Mouse (Mus musculus): ENCODE data around the gene Crxos. TPM values are rescaled to one million over a fixed set of nuclear protein-coding genes. Genes with fewer than 3 reads are reported as not detected.
"Not testable (repeated sequence)": the region's sequence is repeated elsewhere in the genome, so short reads cannot be mapped to it uniquely, and the experiment has no call there.

The Crxos gene
- total RNA-seq (2022), result under 1 TPM in 2 of 4 experiments, not detected in 2; 0.21 to 0.44 TPM

DNA sequence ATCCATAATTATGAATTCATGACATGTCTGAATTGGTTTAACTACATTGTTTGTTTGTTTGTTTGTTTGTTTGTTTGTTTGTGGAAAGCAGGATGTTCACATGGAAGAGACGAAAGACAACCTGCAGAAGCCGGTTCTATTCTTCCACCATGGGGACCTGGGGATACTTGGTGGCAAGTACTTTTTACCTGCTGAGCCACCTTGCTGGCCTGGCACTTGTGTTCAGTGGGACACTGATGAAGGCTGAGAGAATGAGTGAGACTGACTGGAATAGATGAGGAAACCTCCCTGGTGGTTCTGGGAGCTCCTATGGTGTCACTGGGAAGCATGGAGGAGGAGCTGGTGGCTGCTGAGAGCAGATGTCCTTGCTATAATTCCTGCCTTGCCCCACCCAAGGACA is at the start of gene Crxos:
Gene Crxos, plus strand, starts transcription at position 301 of the 400 bp plus-strand sequence.
- DNase-seq (ENCODE audit: low spot score in 2 of 2), result no peak

DNA sequence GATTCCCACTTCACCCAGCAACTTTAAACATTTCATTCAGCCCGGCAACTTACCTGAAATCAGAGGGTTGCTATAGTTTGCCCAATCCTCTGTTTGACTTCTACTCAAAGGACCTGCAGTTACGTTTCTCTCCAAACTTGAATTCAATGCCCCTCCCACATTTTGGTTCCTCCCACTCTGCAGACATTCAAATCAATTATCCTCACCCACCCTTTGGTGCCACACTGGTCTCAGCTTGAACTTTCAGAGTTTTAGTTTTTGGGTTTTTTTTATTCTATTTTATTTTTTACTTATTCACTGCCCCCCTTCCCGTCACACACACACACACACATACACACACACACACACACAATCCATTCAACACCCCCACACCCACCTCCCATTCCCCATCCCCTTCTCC is 42.8 kb upstream of the Crxos start, which contains the start of gene Obox6:
Gene Obox6, minus strand, starts transcription at position 101 of the 400 bp plus-strand sequence.
- no peak for DNase-seq (ENCODE audit: low spot score in 2 of 2)

DNA sequence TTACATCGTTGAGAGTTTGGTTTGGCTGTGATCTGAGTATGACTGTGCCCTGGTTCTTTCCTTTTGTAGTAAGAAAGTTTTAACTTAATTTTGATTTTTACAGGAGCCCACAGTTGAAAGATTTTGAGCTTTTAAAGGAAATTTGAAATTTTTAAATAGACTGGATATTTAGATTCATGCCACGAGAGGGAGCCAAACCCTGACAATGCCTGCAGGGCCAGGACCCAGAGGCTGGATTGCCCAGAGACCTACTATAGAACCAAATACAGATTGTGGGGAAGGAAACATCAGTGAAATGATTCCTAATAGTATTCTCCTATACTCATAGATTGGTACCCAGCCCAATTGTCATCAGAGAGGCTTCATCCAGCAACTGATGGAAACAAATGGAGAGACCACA is 22.8 kb upstream of the Crxos start:
- no peak for DNase-seq (ENCODE audit: low spot score in 2 of 2)

- no peak for DNase-seq (ENCODE audit: low spot score in 2 of 2)
These were observed 18.3 kb upstream of the Crxos start for GRCm38 (mm10) chr7:15864104-15864503.

GRCm38 (mm10) chr7:15879756-15880155 is 2.7 kb upstream of the Crxos start, which contains the start of gene Crx:
Gene Crx (minus strand): TSS chr7:15879968.
- DNase-seq (ENCODE audit: low spot score in 2 of 2), result no peak

DNA sequence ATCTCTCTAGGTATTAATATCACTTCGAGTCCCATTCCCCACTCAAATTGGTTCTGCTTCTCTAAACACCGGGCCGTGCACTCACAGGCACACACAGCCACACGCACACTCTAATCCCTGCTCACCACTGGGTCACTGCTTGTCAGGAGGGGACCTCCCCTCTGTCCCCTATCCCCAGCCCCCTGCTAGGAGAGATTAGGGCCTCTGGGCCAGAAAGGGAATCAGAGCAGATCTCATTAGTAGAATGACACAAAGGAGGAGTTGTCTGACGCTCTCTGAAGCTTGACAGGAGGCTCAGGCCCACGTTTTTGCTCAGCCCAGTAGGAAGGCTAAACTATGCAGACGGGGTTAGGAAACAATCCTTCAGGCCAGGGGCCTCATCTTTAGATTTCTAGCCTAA is 1.0 kb upstream of the Crxos start:
- DNase-seq (ENCODE audit: low spot score in 2 of 2), result no peak

GRCm38 (mm10) chr7:15881831-15882230 is 586 bp upstream of the Crxos start:
- DNase-seq (ENCODE audit: low spot score in 2 of 2), result no peak

DNA sequence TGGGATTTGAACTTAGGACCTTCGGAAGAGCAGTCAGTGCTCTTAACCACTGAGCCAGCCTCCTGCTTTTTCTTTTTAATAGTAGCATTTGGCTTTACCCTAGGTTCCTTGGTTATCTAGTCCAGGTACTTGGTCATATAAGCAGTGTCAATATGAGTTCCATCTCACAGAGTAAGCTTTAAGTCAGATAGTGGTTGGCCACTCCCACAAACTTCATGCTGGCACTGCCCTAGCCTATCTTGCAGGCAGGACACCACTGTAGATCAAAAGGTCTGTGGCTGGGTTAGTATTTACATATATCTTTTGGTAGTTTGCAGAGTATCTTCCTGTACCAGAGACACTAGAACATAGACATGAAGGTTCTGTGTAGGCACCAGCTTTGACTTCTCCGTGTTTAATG is 1.7 kb downstream of the Crxos start:
- DNase-seq (ENCODE audit: low spot score in 2 of 2), result no peak

GRCm38 (mm10) chr7:15894251-15894650 is 11.8 kb downstream of the Crxos start:
- no peak for DNase-seq (ENCODE audit: low spot score in 2 of 2)

DNA sequence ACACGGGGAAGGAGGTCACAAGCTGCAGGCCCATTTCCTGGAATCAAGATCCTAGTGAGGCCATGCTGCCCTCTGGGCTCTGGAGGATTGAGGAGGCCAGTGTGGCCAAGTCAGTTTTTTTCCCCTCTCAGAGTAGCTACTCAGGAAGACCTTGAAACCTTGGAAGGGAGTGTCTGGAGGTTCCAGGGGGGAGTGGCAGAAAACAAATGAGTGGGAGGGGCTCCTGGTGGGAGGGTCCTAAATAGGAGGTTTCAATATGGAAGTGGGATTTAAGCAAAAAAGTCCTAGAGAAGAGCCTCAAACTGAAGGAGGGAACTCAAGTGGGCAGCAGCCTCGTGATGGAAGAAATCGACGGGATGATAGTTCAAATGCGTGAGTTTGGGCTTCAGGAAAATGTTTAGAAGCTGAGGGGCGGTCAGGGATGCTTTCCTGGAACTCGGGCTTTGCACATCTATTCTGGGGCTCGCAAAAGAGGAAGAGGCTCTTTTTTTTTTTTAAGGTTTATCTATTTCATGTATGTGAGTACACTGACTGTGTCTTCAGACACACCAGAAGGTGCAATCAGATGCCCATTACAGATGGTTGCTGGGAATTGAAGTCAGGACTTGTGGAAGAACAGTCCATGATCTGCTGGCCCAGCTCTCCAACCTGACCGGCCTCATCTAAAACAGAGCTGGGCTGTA is 19.1 kb downstream of the Crxos start:
- DNase-seq (ENCODE audit: low spot score in 2 of 2), result no peak

GRCm38 (mm10) chr7:15905861-15906260 is 23.4 kb downstream of the Crxos start:
- no peak for DNase-seq (ENCODE audit: low spot score in 2 of 2)

DNA sequence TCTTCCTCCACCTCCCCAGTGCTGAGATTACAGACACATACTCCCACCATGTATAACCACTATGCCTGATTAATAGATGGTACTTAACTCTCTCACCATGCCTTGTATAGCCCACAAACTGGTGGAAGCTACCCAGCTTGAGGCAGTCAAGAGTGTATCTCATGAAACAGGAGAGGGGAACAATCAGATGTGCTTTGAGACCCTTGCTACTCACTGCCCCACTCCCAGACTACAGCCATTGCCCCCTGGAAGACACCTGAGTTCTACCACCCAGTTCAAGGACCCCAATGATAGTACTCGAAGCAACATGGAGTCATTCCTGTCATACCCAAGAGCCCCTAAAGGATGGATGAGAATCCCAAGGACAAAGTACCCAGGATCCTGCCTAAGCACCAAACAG is 24.2 kb downstream of the Crxos start:
- no peak for DNase-seq (ENCODE audit: low spot score in 2 of 2)

DNA sequence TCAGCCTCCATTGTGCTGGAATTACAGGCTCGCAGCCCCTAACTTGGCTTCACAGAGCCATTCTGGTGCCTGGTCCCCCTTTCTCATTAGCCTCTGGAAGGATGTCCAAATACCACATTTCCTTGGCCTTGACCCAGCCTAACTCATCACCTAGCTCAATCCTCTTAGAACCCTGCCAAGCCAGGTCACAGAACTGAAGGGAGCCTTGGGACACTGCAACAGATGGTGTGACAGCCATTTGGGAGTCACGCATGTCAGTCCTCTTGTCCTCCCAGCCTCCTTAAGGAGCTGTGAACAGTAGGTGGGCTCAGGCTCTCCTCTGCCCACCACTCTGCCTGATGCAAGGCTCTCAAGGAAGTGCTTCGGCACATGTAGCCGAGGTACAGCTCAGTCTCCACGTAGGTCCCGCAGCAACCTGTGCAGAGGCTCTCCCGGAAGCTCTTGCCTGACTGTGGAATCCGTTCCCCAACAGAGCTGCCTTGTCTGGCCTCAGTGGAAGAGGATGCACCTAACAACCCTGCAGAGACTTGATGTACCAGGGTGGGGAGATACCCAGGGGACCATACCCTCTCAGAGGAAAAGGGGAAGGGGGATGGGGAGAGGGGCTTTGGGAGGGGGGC is 25.7 kb downstream of the Crxos start:
- no peak for DNase-seq (ENCODE audit: low spot score in 2 of 2)

DNA sequence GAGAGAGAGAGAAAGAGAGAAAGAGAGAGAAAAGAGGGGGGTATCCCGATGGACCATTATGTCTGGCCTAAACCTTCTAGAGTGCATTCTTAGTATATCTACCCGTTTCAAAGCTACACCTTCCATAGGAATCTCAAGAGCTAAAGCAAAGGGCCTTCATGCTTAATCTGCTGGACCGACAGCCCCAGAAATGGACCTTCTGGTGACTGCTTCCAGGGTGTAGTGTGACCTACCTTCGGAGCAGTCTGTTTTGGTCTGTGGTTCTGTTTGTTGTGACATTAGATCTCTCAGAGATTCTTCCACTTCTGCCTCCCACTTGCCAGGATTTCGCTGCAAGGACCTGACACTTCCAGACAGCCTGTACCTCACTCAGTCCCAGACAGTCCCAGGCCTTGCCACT is 28.1 kb downstream of the Crxos start:
- DNase-seq (ENCODE audit: low spot score in 2 of 2), result no peak

DNA sequence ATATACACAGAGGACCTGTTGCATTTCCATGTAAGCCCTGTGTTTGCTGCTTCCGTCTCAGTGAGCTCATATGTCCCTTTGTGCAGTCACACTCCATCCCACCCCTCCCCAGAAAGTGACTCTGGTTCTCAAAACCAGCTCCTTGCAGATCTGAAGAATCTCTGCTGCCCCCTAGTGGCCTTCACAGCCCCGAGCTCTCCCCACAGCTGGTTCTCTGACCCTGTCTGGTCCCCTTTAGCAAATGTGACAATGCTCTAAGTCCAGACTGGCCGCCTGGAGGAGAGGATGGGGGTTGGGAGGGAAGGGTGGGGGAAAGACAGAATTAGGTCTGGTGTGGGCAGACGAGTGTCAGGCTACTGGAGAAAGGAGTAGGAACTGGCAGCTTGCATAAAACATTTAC is 29.8 kb downstream of the Crxos start:
- DNase-seq (ENCODE audit: low spot score in 2 of 2), result no peak

GRCm38 (mm10) chr7:15914252-15914651 is 31.8 kb downstream of the Crxos start:
- no peak for DNase-seq (ENCODE audit: low spot score in 2 of 2)

- DNase-seq (ENCODE audit: low spot score in 2 of 2), result no peak
These were observed 32.3 kb downstream of the Crxos start for GRCm38 (mm10) chr7:15914751-15915150.

DNA sequence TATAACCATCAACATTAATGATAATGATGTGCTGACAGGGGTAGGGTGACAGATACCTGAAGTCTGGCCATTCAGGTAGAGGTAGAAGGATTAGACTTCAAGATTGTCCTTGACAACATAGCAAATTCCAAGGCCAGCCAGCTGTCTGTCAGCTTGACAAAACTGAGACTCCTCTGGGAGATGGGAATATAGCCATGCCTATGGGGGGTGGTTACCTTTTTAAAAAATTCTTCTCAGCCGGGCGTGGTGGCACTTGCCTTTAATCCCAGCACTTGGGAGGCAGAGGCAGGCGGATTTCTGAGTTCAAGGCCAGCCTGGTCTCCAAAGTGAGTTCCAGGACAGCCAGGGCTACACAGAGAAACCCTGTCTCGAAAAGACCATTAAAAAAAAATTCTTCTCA is 33.3 kb downstream of the Crxos start:
- not testable (repeated sequence) for DNase-seq (ENCODE audit: low spot score in 2 of 2)

DNA sequence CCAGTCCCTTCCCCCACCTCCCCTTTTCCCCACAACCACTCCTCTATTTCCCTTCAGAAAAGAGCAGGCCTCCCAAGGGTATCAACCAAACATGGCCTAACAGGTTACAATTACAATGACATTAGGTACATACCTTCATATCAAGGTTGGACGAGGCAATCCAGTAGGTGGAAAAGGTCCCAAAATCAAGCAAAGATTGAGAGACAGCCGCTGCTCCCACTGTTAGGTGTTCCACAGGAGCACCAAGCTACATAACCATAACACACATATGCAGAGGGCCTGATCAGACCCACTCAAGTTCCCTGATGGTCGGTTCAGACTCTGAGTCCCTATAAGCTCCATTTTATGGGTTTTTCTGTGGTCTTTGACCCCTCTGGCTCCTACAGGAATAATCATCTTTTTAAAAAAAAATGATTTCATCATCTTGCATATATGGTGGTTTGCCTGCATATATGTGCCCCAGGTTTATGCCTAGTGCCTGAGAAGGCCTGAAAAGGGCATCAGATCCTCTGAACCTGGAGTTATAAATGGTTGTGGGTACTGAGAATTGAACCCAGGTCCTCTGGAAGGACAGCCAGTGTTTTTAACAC is 33.8 kb downstream of the Crxos start:
- no peak for DNase-seq (ENCODE audit: low spot score in 2 of 2)

GRCm38 (mm10) chr7:15916996-15917395 is 34.6 kb downstream of the Crxos start:
- no peak for DNase-seq (ENCODE audit: low spot score in 2 of 2)

DNA sequence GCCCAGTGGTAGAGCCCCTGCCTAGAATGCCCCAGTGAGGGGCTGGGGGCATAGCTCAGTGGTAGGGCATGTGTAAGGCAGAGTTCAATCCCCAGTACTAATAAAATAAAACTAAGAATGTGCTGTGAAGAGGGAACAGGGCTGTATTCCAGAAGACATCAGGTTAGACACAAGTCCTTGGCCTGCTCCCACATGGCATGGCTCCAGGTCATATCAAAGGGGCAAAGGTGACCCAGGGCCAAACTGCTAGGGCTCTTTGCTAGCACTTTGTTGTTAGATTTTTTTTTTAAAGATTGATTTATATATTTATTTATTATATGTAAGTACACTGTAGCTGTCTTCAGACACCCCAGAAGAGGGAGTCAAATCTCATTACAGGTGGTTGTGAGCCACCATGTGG is 36.0 kb downstream of the Crxos start:
- no peak for DNase-seq (ENCODE audit: low spot score in 2 of 2)

GRCm38 (mm10) chr7:15919947-15920346 is 37.5 kb downstream of the Crxos start:
- DNase-seq (ENCODE audit: low spot score in 2 of 2), result no peak

All from left cerebral cortex, adult 8-10 months (tissue).